Mouse (Mus musculus) layer of hippocampus, adult 2 months (tissue): ENCODE results near the gene Gprc5c. TPM values are rescaled to one million over a fixed set of nuclear protein-coding genes. Genes with fewer than 3 reads are reported as not detected.

Experiments used
- DNase-seq, 2 experiments: peaks; one replicate each; pipeline ENCODE4 v3.0.0; 2022; ENCODE audit warnings: low spot score in 2 of 2
- H3K27ac ChIP-seq: fragments of 200-600 bp; 2 replicates; pipeline ENCODE4 v1.8.1; 2022
- H3K4me3 ChIP-seq: fragments of 200-600 bp; 2 replicates; pipeline ENCODE4 v1.8.1; 2022; ENCODE audit warnings: mild to moderate bottlenecking
- CTCF ChIP-seq: fragments of 200-600 bp; conservative IDR thresholded peaks from 2 replicates; pipeline ENCODE4 v1.8.1; 2022; ENCODE audit warnings: antibody characterized with exemption, mild to moderate bottlenecking, moderate library complexity
- total RNA-seq, 2 experiments: library from RNA; stranded (reverse); gene quantifications; 2 replicates each; pipeline ENCODE4 v1.2.3; 2021

The Gprc5c gene
- total RNA-seq, 2 experiments from 2014 or later = 4.7 to 5.4 TPM

- DNase-seq = no peak
- H3K27ac ChIP-seq = no peak overlapping the region
- TF ChIP-seq CTCF = no peak
Measured at GRCm38 (mm10) chr11:114866486-114867360, 15.8 kb downstream of the Gprc5c start.

DNA sequence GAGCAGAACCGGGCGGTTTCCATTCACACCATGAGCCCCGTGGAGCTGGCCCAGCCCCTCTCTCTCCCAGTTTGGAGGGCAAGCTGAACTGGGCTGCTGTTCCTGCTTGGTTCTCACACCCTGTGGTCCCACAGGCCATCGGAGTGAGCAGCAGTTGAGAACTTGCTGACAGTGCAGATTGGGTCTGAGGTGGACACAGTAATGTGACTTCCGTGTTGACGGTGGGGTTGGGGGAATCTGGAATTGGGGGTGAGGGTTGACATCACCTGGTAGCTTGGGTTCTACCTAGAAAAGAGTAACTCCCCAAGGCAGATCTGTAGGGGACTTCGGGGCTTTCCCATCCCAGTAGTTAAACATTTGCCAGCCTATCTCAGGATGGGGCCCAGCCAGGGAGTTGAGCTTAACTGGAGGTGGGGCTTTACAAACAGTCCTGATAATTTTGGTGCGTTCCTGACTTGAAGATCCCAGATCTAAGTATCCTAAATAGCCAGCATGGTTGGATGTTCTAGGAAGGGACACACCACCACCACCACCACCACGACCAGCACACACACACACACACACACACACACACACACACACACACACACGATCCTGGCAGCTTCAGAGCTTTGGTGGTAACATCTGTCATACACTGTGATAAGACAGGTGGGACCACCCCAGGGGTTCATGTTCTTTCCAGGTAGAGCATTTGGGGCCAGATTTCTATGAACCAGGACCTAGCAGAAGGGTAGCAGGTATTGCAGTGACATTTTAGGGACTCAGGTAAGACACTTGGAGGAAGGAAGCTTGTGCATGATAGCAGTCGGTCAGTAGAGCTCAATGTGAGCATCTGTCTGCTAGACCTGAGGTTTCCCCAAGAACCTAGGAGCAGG lies 16.6 kb downstream of the Gprc5c start:
- Histone ChIP-seq H3K27ac (no peak overlapping the region), H3K4me3 (no peak overlapping the region)
- no peak for DNase-seq
- no peak for TF ChIP-seq CTCF

More at GRCm38 (mm10) chr11:114866486-114867360, 15.8 kb downstream of the Gprc5c start:
- H3K4me3 ChIP-seq = no peak overlapping the region

GRCm38 (mm10) chr11:114868280-114868679 lies 17.3 kb downstream of the Gprc5c start:
- no peak for DNase-seq
- H3K27ac ChIP-seq = no peak overlapping the region
- no peak overlapping the region for H3K4me3 ChIP-seq
- TF ChIP-seq CTCF = no peak

DNA sequence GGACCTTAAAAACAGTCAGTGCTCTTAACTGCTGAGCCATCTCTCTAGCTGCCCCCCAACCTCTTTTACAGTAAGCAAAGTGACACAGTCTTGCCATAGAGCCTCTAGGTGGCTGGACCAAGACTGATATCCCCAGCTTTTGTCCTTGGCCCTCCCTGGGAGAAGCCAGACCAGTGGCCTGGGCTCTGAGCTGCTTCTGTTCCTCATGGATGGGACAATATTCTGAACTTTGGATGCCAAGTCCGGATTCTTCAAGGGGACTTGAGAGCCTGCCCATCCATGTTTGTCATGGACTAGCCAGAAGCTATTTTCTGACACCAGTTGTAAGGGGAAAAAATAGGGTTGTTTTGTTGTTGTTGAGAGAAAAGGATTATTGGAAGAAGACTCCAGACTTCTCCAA lies 18.8 kb downstream of the Gprc5c start:
- H3K4me3 ChIP-seq = no peak overlapping the region
- TF ChIP-seq CTCF = no peak
- no peak overlapping the region for H3K27ac ChIP-seq
- no peak for DNase-seq

DNA sequence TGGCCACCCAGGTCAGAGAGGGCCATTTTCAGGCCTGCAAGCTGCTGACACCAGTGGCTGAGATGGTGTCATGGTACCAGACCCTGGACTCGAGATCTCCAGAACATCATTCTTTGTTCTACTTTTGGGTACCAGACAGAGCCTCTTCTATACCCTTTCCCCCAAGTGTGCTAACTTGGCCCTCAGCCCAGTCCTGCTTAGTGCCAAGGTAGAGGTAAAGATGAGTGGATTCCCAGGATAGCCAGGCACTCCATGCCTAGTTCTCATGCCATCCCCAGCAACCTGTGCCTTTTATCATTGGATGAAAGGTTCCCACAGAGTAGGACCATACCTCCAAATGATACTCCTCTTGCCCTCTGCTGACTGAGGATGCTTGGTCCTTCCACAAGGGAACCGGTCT lies 20.6 kb downstream of the Gprc5c start:
- H3K4me3 ChIP-seq = no peak overlapping the region
- no peak for TF ChIP-seq CTCF
- DNase-seq = no peak
- H3K27ac ChIP-seq = no peak overlapping the region

DNA sequence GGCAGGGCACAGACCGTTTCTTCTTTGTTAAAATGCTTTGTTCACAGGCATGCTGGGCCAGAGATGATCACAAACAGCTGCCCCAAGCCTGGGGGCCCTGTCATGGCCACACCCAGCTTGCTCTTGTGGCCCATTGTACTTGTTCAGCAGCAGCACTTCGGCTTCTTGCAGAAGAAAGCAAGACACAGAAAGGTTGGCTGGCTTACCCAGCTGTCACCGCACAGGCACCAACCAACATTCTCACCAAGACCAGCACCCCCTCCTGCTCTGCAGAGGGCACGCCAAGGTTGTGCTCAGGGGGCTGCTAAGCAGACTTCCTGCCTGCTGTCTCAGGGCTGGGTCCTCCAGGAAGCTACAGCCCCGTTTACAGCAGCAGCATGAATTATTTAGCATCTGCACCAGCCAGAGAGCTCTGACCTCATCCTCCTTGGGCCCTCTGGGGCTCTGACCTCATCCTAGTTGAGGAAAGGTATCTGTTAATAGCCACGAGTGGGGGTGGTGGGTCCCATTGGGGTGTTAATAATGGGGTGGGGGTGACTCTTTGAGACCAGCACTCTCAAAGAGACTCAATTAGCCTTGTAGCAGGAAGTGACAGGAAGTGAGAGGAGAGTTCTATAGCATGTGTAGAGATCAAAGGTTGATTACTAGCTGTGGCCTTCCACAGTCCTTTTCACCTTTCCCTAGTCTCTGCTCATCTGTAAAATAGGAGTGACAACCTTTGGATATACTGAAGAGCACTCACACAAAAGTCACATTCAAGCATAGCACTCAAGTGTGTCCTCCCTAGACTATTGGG lies 22.3 kb downstream of the Gprc5c start:
- no peak for TF ChIP-seq CTCF
- H3K27ac ChIP-seq = no peak overlapping the region
- H3K4me3 ChIP-seq = no peak overlapping the region
- no peak for DNase-seq

GRCm38 (mm10) chr11:114874226-114875145 lies 23.5 kb downstream of the Gprc5c start:
- no peak for TF ChIP-seq CTCF
- Histone ChIP-seq H3K27ac (no peak overlapping the region), H3K4me3 (no peak overlapping the region)
- no peak for DNase-seq

DNA sequence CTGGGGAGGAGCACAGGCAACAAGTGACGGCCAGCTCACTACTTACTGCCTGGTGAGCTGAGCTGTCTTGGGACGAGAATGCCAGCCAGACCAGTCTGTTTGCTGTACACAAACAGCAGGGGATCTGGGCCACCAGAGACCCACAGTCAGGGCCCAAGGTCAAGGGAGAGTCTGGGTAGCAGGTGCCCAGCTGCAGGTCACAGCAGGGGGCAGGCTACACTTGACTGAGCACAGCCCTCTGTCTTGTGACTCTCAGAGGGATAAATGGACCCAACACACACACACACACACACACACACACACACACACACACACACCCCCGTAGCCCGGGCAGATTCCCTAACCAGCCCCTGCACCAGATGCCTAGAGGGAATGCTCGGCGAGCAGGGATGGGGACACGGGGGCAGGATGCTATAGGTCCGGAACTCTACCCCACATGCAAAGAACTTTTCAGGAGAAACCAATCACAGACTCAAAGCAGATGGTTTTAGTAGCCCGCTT lies 24.4 kb downstream of the Gprc5c start:
- DNase-seq = peak in 1 of 2 experiments; percentile 38
- TF ChIP-seq CTCF = no peak
- no peak overlapping the region for H3K27ac ChIP-seq
- no peak overlapping the region for H3K4me3 ChIP-seq

GRCm38 (mm10) chr11:114876176-114876575 lies 25.2 kb downstream of the Gprc5c start:
- no peak for DNase-seq
- Histone ChIP-seq H3K4me3 (no peak overlapping the region), H3K27ac (no peak overlapping the region)
- TF ChIP-seq CTCF = no peak

- H3K27ac ChIP-seq = no peak overlapping the region
- no peak for TF ChIP-seq CTCF
- H3K4me3 ChIP-seq = no peak overlapping the region
- no peak for DNase-seq
Measured at GRCm38 (mm10) chr11:114876621-114877020, 25.7 kb downstream of the Gprc5c start.

DNA sequence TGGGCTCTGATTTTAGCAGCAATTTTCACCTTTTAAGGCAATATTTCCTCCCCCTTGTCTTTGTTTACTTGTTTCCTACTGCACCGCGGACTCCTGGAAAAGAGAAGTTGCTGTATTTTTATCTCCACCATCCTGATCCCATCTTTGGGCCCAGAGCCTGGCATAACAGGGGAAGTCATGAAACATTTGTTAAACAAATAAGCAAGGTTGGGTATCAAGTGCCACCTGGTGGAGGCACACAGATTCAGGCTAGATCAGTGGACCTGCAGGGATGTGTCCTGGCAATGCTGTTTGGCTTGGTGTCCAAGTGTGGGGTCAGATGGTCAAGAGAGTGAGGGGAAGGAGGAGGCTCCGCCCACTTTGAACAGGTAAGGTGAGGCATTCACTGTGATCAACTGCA lies 26.2 kb downstream of the Gprc5c start:
- Histone ChIP-seq H3K4me3 (no peak overlapping the region), H3K27ac (no peak overlapping the region)
- TF ChIP-seq CTCF = peak; percentile 85
- DNase-seq = peak; percentile 48 to 54
